Mouse (Mus musculus) heart, postnatal 0 days (tissue): Measurements from ENCODE around the gene Atp2c1. TPM values are rescaled to one million over a fixed set of nuclear protein-coding genes. Genes with fewer than 3 reads are reported as not detected.

Experiments
- ATAC-seq: fragments of 200-750 bp; cut with Nextera tagmentation; 2 replicates; pipeline ENCODE4 v1.8.0; 2017; ENCODE audit warnings: low read depth, moderate number of reproducible peaks, moderate library complexity; ENCODE audit not compliant: insufficient read depth
- DNase-seq: peaks from one replicate; pipeline ENCODE4 v3.0.0-alpha.2; 2016; ENCODE audit warnings: low spot score
- H3K27ac ChIP-seq: fragments of 300-500 bp; sonication (generic); 2 replicates; pipeline ENCODE4 v1.5.1; 2014; ENCODE audit warnings: low read depth, mild to moderate bottlenecking
- H3K27me3 ChIP-seq: fragments of 300-500 bp; sonication (generic); 2 replicates; pipeline ENCODE4 v1.6.1; 2014; ENCODE audit warnings: low read length, mixed read lengths; ENCODE audit not compliant: control insufficient read depth, insufficient read depth
- H3K36me3 ChIP-seq: fragments of 300-500 bp; sonication (generic); replicated peaks from 2 replicates; pipeline ENCODE4 v1.6.1; 2014; ENCODE audit warnings: low read length, mixed read lengths; ENCODE audit not compliant: control insufficient read depth, insufficient read depth
- H3K4me1 ChIP-seq: fragments of 300-500 bp; sonication (generic); 2 replicates; pipeline ENCODE4 v1.6.1; 2014; ENCODE audit warnings: antibody characterized with exemption; ENCODE audit not compliant: control insufficient read depth, insufficient read depth
- H3K4me2 ChIP-seq: fragments of 300-500 bp; sonication (generic); 2 replicates; pipeline ENCODE4 v1.6.1; 2014; ENCODE audit warnings: low read depth, mild to moderate bottlenecking, low read length, moderate library complexity
- H3K4me3 ChIP-seq: fragments of 300-500 bp; sonication (generic); 2 replicates; pipeline ENCODE4 v1.5.1; 2014; ENCODE audit warnings: low read depth, low read length
- H3K9ac ChIP-seq: fragments of 300-500 bp; sonication (generic); replicated peaks from 2 replicates; pipeline ENCODE4 v1.6.1; 2014; ENCODE audit warnings: low read depth, low read length, mixed read lengths
- H3K9me3 ChIP-seq: fragments of 300-500 bp; sonication (generic); replicated peaks from 2 replicates; pipeline ENCODE4 v1.6.1; 2016; ENCODE audit warnings: low read length; ENCODE audit not compliant: control insufficient read depth
- CTCF ChIP-seq: IDR thresholded peaks from 2 replicates; pipeline ENCODE4 v1.5.1; 2016; ENCODE audit warnings: antibody characterized with exemption, control low read depth, low read depth
- EP300 ChIP-seq: IDR thresholded peaks from 2 replicates; pipeline ENCODE4 v1.6.1; 2016; ENCODE audit warnings: antibody characterized with exemption, low read depth
- WGBS: fragments of 180-500 bp; shearing (Covaris S2); extraction: QIAGEN DNeasy Blood & Tissue Kit; methylation state at CpG from one replicate; pipeline ENCODE4 v1.1.7; 2014; 5-methylcytosine and 5-hydroxymethylcytosine counted together
- polyA plus RNA-seq: library from polyadenylated mRNA; unstranded; fragments of >200 nt; fragmentation: Nextera tagmentation; extraction: Ambion mirVana; gene quantifications from 2 replicates; pipeline ENCODE4 v1.2.1, GENCODE M21; 2015
- total RNA-seq: library from RNA; depleted of rRNA; stranded (reverse); fragments of >200 nt; gene quantifications from 2 replicates; pipeline ENCODE4 v1.2.3, GENCODE M21; 2014; ENCODE audit warnings: low replicate concordance

Atp2c1 gene
- total and polyA plus RNA-seq, 2 experiments from 2014 or later, result 25.1 to 72.2 TPM

- Histone ChIP-seq H3K27ac (peak overlapping the region; percentile 37; the same call in 1 of the 2 replicates), H3K4me1 (peaks cover 30% of the 10 kb centered on the region)
- WGBS, result 68% methylated on average over 5 of the region's 5 CpGs
These were observed 42.6 kb downstream of the Atp2c1 start for GRCm38 (mm10) chr9:105484338-105485084.

GRCm38 (mm10) chr9:105483880-105484279 lies 43.2 kb downstream of the Atp2c1 start:
- H3K27ac ChIP-seq, result no peak overlapping the region
- H3K36me3 ChIP-seq, result no peaks in the 10 kb centered on the region
- H3K4me1 ChIP-seq, result peaks cover 30% of the 10 kb centered on the region
- WGBS, result 89% methylated on average over 11 of the region's 11 CpGs
- no peaks in the 10 kb centered on the region for H3K27me3 ChIP-seq
- H3K9me3 ChIP-seq, result no peaks in the 10 kb centered on the region
- TF ChIP-seq CTCF (no peak), EP300 (no peak)
- DNase-seq (no peak), ATAC-seq (no peak)
- H3K4me2 ChIP-seq, result no peak overlapping the region
- H3K4me3 ChIP-seq, result no peak overlapping the region
- H3K9ac ChIP-seq, result no peak overlapping the region

More at GRCm38 (mm10) chr9:105484338-105485084, 42.6 kb downstream of the Atp2c1 start:
- Histone ChIP-seq H3K27me3 (no peaks in the 10 kb centered on the region), H3K4me3 (no peak overlapping the region), H3K9me3 (no peaks in the 10 kb centered on the region), H3K36me3 (no peaks in the 10 kb centered on the region), H3K9ac (no peak overlapping the region), H3K4me2 (no peak overlapping the region)
- TF ChIP-seq CTCF (no peak), EP300 (no peak)
- no peak; the same call in 1 of the 2 replicates for ATAC-seq
- DNase-seq, result no peak

GRCm38 (mm10) chr9:105482715-105483510 lies 44.2 kb downstream of the Atp2c1 start:
- Histone ChIP-seq H3K9me3 (no peaks in the 10 kb centered on the region), H3K27ac (no peak overlapping the region), H3K9ac (no peak overlapping the region), H3K4me1 (peaks cover 22% of the 10 kb centered on the region), H3K4me3 (no peak overlapping the region), H3K27me3 (no peaks in the 10 kb centered on the region), H3K4me2 (no peak overlapping the region), H3K36me3 (no peaks in the 10 kb centered on the region)
- TF ChIP-seq EP300 (no peak), CTCF (no peak)
- ATAC-seq (no peak), DNase-seq (no peak)
- WGBS, result 83% methylated on average over 4 of the region's 4 CpGs

DNA sequence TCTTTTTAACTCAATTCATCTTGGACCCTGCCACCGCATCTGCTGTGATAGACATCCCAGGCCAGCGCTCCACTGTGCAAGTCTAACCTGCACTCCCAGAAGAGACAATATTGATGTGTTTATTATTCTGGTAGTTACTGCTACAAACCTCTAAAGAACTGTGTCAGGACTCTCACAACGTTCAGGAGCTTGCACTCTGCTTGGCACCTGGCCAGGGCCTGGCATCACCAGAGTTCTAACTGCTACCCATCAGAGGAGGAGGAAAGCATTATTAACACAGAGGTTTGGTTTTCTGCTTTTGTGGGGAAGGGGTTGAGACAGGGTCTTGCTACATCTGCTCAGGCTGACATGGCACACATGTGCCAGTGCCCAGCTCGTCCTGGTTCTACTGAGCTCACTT lies 45.0 kb downstream of the Atp2c1 start:
- H3K4me1 ChIP-seq, result peaks cover 21% of the 10 kb centered on the region
- H3K27ac ChIP-seq, result no peak overlapping the region
- 68% methylated on average over 4 of the region's 4 CpGs for WGBS
- H3K36me3 ChIP-seq, result no peaks in the 10 kb centered on the region
- no peak overlapping the region for H3K4me2 ChIP-seq
- TF ChIP-seq EP300 (no peak), CTCF (no peak)
- H3K4me3 ChIP-seq, result no peak overlapping the region
- H3K9ac ChIP-seq, result no peak overlapping the region
- no peak for ATAC-seq
- H3K27me3 ChIP-seq, result no peaks in the 10 kb centered on the region
- DNase-seq, result no peak
- no peaks in the 10 kb centered on the region for H3K9me3 ChIP-seq

- DNase-seq (no peak), ATAC-seq (no peak)
- H3K4me3 ChIP-seq, result no peak overlapping the region
- H3K27me3 ChIP-seq, result no peaks in the 10 kb centered on the region
- peaks cover 13% of the 10 kb centered on the region for H3K4me1 ChIP-seq
- H3K9ac ChIP-seq, result no peak overlapping the region
- H3K27ac ChIP-seq, result no peak overlapping the region
- H3K4me2 ChIP-seq, result no peak overlapping the region
- 72% methylated on average over 3 of the region's 3 CpGs for WGBS
- H3K9me3 ChIP-seq, result no peaks in the 10 kb centered on the region
- TF ChIP-seq EP300, result no peak
- no peak for TF ChIP-seq CTCF
- H3K36me3 ChIP-seq, result 0 out of 2 replicates have a peak, but pooled peaks cover 7% of the 10 kb centered on the region
These were observed 51.0 kb downstream of the Atp2c1 start for GRCm38 (mm10) chr9:105476134-105476533.
